Mouse (Mus musculus) lung, embryonic 14.5 days (tissue): ENCODE measurements around the gene Cdk6. TPM values are rescaled to one million over a fixed set of nuclear protein-coding genes. Genes with fewer than 3 reads are reported as not detected.

Source experiments
- ATAC-seq: fragments of 200-750 bp; cut with Nextera tagmentation; 2 replicates; pipeline ENCODE4 v1.8.0; 2017; ENCODE audit warnings: mild to moderate bottlenecking, moderate TSS enrichment, moderate library complexity; ENCODE audit not compliant: insufficient read depth
- DNase-seq: peaks from one replicate; pipeline ENCODE4 v3.0.0-alpha.2; 2015
- H3K27ac ChIP-seq: fragments of 300-500 bp; sonication (generic); 2 replicates; pipeline ENCODE4 v1.5.1; 2014; ENCODE audit warnings: low read depth, mild to moderate bottlenecking, moderate library complexity
- H3K27me3 ChIP-seq: fragments of 300-500 bp; sonication (generic); 2 replicates; pipeline ENCODE4 v1.6.1; 2014; ENCODE audit warnings: low read length, control low read depth; ENCODE audit not compliant: insufficient read depth
- H3K36me3 ChIP-seq: fragments of 300-500 bp; sonication (generic); 2 replicates; pipeline ENCODE4 v1.6.1; 2014; ENCODE audit warnings: control low read depth; ENCODE audit not compliant: insufficient read depth
- H3K4me1 ChIP-seq: fragments of 300-500 bp; sonication (generic); 2 replicates; pipeline ENCODE4 v1.6.1; 2014; ENCODE audit warnings: antibody characterized with exemption, control low read depth; ENCODE audit not compliant: insufficient read depth
- H3K4me2 ChIP-seq: fragments of 300-500 bp; sonication (generic); 2 replicates; pipeline ENCODE4 v1.6.1; 2014; ENCODE audit warnings: mild to moderate bottlenecking
- H3K4me3 ChIP-seq: fragments of 300-500 bp; sonication (generic); 2 replicates; pipeline ENCODE4 v1.5.1; 2014; ENCODE audit warnings: low read depth, low read length
- H3K9ac ChIP-seq: fragments of 300-500 bp; sonication (generic); 2 replicates; pipeline ENCODE4 v1.6.1; 2014
- H3K9me3 ChIP-seq: fragments of 300-500 bp; sonication (generic); 2 replicates; pipeline ENCODE4 v1.6.1; 2016; ENCODE audit warnings: low read depth, low read length, control low read depth
- CTCF ChIP-seq: IDR thresholded peaks from 2 replicates; pipeline ENCODE4 v1.5.1; 2016; ENCODE audit warnings: antibody characterized with exemption, low read depth
- whole genome bisulfite sequencing: fragments of 180-500 bp; shearing (Covaris S2); extraction: QIAGEN DNeasy Blood & Tissue Kit; methylation state at CpG from one replicate; pipeline ENCODE4 v1.1.7; 2014; 5-methylcytosine and 5-hydroxymethylcytosine counted together
- polyA plus RNA-seq: library from polyadenylated mRNA; unstranded; fragments of >200 nt; fragmentation: Nextera tagmentation; extraction: Ambion mirVana; gene quantifications from 2 replicates; pipeline ENCODE4 v1.2.1, GENCODE M21; 2014

The Cdk6 gene
- polyA plus RNA-seq: 57.8 and 63.3 TPM in 2 replicates

GRCm38 (mm10) chr5:3341111-3341911 is at the start of gene Cdk6:
Cdk6 (plus strand) TSS chr5:3341485.
- Histone ChIP-seq H3K27me3 (no peaks in the 10 kb centered on the region), H3K36me3 (no peaks in the 10 kb centered on the region), H3K4me2 (peak within 1 kb of the TSS; percentile 85), H3K4me3 (peak within 1 kb of the TSS; percentile 73), H3K9ac (peak within 1 kb of the TSS; percentile 75), H3K9me3 (no peaks in the 10 kb centered on the region), H3K4me1 (peaks cover 3% of the 10 kb centered on the region; the same call in 1 of the 2 replicates), H3K27ac (peak within 1 kb of the TSS; percentile 94)
- DNase-seq (peak; percentile 77), ATAC-seq (peak; percentile 37)
- no peak for TF ChIP-seq CTCF
- 1% methylated on average over 56 of the region's 59 CpGs for WGBS

- H3K27me3 ChIP-seq: no peaks in the 10 kb centered on the region
- no peak overlapping the region for H3K4me3 ChIP-seq
- DNase-seq: no peak
- WGBS: 83% methylated on average over 4 of the region's 4 CpGs
- no peak overlapping the region for H3K27ac ChIP-seq
- no peak for ATAC-seq
- no peak overlapping the region for H3K4me2 ChIP-seq
- no peaks in the 10 kb centered on the region for H3K36me3 ChIP-seq
- TF ChIP-seq CTCF: no peak
- no peaks in the 10 kb centered on the region for H3K9me3 ChIP-seq
- no peaks in the 10 kb centered on the region for H3K4me1 ChIP-seq
- H3K9ac ChIP-seq: no peak overlapping the region
Measured at GRCm38 (mm10) chr5:3293666-3294065, 47.6 kb upstream of the Cdk6 start.

DNA sequence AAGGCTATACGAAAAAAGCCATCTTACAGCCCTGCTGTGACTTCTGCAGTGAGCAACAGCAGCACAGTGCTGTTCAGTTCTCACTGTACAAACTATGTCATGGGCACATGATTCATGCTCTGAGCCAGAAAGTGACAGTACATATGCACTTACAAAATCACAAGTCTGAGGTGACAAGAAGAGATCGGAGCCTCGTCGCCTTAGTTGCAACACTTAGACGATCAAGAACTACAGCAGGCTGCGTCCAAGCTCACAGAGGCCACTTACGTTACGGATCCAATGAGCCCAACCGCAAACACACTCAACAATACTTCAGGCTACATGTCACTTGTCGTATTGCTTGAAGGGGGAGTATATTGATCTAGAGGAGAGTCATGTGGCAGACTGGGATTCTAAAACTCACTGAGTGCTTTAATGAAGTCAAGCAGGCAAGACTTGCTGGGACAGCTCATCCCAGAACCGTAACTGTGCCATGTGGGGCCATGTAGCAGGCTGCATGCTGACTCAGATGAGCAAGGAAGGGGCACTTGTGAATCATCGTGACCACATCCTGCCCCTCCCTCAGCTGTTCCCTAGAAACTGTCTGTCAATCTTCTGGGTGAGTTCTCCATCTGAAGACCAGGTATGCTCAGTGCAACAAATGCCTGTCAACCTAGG is 40.4 kb upstream of the Cdk6 start:
- Histone ChIP-seq H3K27ac (no peak overlapping the region), H3K36me3 (no peaks in the 10 kb centered on the region), H3K9me3 (no peaks in the 10 kb centered on the region), H3K27me3 (no peaks in the 10 kb centered on the region), H3K9ac (no peak overlapping the region), H3K4me3 (no peak overlapping the region), H3K4me1 (no peaks in the 10 kb centered on the region), H3K4me2 (no peak overlapping the region)
- TF ChIP-seq CTCF: no peak
- WGBS: 67% methylated on average over 12 of the region's 12 CpGs
- no peak for ATAC-seq
- DNase-seq: no peak

- ATAC-seq: no peak
- no peaks in the 10 kb centered on the region for H3K9me3 ChIP-seq
- H3K4me2 ChIP-seq: no peak overlapping the region
- H3K4me1 ChIP-seq: no peaks in the 10 kb centered on the region
- TF ChIP-seq CTCF: no peak
- H3K36me3 ChIP-seq: no peaks in the 10 kb centered on the region
- H3K27me3 ChIP-seq: no peaks in the 10 kb centered on the region
- no peak overlapping the region for H3K4me3 ChIP-seq
- no peak overlapping the region for H3K9ac ChIP-seq
- H3K27ac ChIP-seq: no peak overlapping the region
- WGBS: 56% methylated on average over 5 of the region's 5 CpGs
- DNase-seq: no peak
Measured at GRCm38 (mm10) chr5:3301535-3301934, 39.8 kb upstream of the Cdk6 start.

DNA sequence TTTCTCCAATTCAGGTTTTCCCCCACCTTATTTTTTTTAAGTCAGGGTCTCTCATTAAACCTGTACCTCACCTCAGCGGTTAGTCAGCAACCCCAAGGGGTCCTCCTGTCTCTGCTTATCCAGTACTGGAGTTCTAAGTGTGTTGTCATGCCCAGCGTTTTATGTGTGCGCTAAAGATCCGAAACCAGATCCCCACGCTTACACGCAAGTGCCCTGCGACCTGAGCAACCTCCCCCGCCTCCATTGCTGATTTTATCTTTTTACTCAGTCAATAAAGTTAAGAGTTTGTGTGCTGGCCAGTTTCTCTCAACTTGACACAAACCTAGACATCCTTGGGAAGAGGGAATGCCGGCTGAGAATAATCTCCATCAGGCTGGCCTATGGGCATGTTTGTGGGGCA is 37.4 kb upstream of the Cdk6 start:
- Histone ChIP-seq H3K4me1 (no peaks in the 10 kb centered on the region), H3K27me3 (no peaks in the 10 kb centered on the region), H3K4me3 (no peak overlapping the region), H3K9ac (no peak overlapping the region), H3K4me2 (no peak overlapping the region), H3K27ac (no peak overlapping the region), H3K36me3 (no peaks in the 10 kb centered on the region), H3K9me3 (no peaks in the 10 kb centered on the region)
- ATAC-seq (no peak), DNase-seq (no peak)
- TF ChIP-seq CTCF: no peak
- WGBS: 88% methylated on average over 9 of the region's 9 CpGs

DNA sequence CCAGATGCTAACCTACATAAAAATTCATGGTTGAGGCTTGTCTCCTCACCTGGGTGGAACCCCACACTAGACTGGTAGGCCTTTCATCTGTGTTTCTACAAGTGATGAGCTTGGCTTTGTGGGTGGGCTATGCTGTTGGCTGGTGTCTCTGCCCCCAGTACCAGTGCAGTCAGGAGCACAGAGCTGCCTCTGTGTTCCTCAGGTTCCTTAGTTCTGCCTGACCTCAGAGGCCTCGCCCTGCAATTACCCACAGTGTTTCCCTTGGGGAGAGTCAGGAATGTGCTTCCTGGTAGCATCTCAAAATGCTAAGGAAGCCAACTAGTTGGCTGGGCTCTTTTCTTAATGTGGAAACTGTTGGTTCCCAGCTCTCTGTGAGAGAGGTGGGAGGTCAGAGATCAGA is 35.1 kb upstream of the Cdk6 start:
- no peak for DNase-seq
- Histone ChIP-seq H3K36me3 (no peaks in the 10 kb centered on the region), H3K27ac (no peak overlapping the region), H3K9ac (no peak overlapping the region), H3K4me3 (no peak overlapping the region), H3K4me2 (no peak overlapping the region), H3K27me3 (no peaks in the 10 kb centered on the region), H3K9me3 (no peaks in the 10 kb centered on the region), H3K4me1 (no peaks in the 10 kb centered on the region)
- TF ChIP-seq CTCF: no peak
- whole genome bisulfite sequencing: 87% methylated on average over 1 of the region's 1 CpGs
- no peak for ATAC-seq

DNA sequence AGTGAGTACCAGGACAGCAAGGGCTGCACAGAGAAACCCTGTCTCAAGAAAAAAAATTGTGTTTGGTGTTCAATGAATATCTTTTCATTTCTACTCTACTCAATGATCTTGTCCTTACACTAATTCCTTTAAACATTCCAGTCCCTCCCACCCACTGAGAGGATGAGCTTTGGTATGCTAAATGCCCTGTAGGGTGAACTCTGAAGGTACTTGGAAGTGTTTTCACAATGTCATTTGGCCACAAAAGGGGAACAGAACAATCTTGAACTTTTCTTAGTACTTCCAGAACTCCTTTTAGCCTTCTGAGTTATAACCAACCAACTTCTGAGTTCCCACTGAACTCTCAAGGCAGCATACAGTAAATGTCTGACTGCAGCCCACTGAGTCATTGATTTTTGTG is 32.2 kb upstream of the Cdk6 start:
- no peak overlapping the region for H3K4me2 ChIP-seq
- H3K27me3 ChIP-seq: no peaks in the 10 kb centered on the region
- no peak overlapping the region for H3K4me3 ChIP-seq
- H3K9ac ChIP-seq: no peak overlapping the region
- no peaks in the 10 kb centered on the region for H3K4me1 ChIP-seq
- TF ChIP-seq CTCF: no peak
- ATAC-seq (no peak), DNase-seq (no peak)
- H3K9me3 ChIP-seq: no peaks in the 10 kb centered on the region
- no peak overlapping the region for H3K27ac ChIP-seq
- no peaks in the 10 kb centered on the region for H3K36me3 ChIP-seq
